Mouse (Mus musculus) midbrain, postnatal 0 days (tissue): ENCODE results near the gene Htr6. TPM values are rescaled to one million over a fixed set of nuclear protein-coding genes. Genes with fewer than 3 reads are reported as not detected.

Source experiments
- ATAC-seq: fragments of 200-750 bp; cut with Nextera tagmentation; 2 replicates; pipeline ENCODE4 v1.8.0; 2017; ENCODE audit warnings: moderate number of reproducible peaks, mild to moderate bottlenecking, moderate TSS enrichment, moderate library complexity; ENCODE audit not compliant: low FRiP score
- DNase-seq: peaks from one replicate; pipeline ENCODE4 v3.0.0-alpha.2; 2015; ENCODE audit warnings: low spot score
- H3K27ac ChIP-seq: fragments of 300-500 bp; sonication (generic); 2 replicates; pipeline ENCODE4 v1.5.1; 2014; ENCODE audit warnings: low read depth, mild to moderate bottlenecking, low read length, mixed read lengths
- H3K27me3 ChIP-seq: fragments of 300-500 bp; sonication (generic); 2 replicates; pipeline ENCODE4 v1.6.1; 2014; ENCODE audit warnings: low read length, control low read depth, mixed read lengths; ENCODE audit not compliant: insufficient read depth
- H3K36me3 ChIP-seq: fragments of 300-500 bp; sonication (generic); 2 replicates; pipeline ENCODE4 v1.6.1; 2014; ENCODE audit warnings: low read length, control low read depth, mixed read lengths; ENCODE audit not compliant: insufficient read depth
- H3K4me1 ChIP-seq: fragments of 300-500 bp; sonication (generic); 2 replicates; pipeline ENCODE4 v1.6.1; 2014; ENCODE audit warnings: mild to moderate bottlenecking, control low read depth, antibody characterized with exemption, low read length, mixed read lengths; ENCODE audit not compliant: insufficient read depth
- H3K4me2 ChIP-seq: fragments of 300-500 bp; sonication (generic); 2 replicates; pipeline ENCODE4 v1.6.1; 2014; ENCODE audit warnings: low read depth, mild to moderate bottlenecking, low read length, mixed read lengths; ENCODE audit not compliant: poor library complexity, severe bottlenecking
- H3K4me3 ChIP-seq: fragments of 300-500 bp; sonication (generic); 2 replicates; pipeline ENCODE4 v1.5.1; 2014; ENCODE audit warnings: low read depth, mild to moderate bottlenecking, low read length, moderate library complexity
- H3K9ac ChIP-seq: fragments of 300-500 bp; sonication (generic); replicated peaks from 2 replicates; pipeline ENCODE4 v1.6.1; 2014; ENCODE audit warnings: mild to moderate bottlenecking, low read length, moderate library complexity, mixed read lengths; ENCODE audit not compliant: poor library complexity, severe bottlenecking
- H3K9me3 ChIP-seq: fragments of 300-500 bp; sonication (generic); 2 replicates; pipeline ENCODE4 v1.6.1; 2016; ENCODE audit warnings: low read length, control low read depth
- CTCF ChIP-seq: IDR thresholded peaks from 2 replicates; pipeline ENCODE4 v1.5.1; 2016; ENCODE audit warnings: antibody characterized with exemption, mild to moderate bottlenecking
- WGBS: fragments of 180-500 bp; shearing (Covaris S2); extraction: QIAGEN DNeasy Blood & Tissue Kit; methylation state at CpG from one replicate; pipeline ENCODE4 v1.1.7; 2014; 5-methylcytosine and 5-hydroxymethylcytosine counted together
- polyA plus RNA-seq: library from polyadenylated mRNA; unstranded; fragments of >200 nt; fragmentation: Nextera tagmentation; extraction: Ambion mirVana; gene quantifications from 2 replicates; pipeline ENCODE4 v1.2.1, GENCODE M21; 2015
- total RNA-seq: library from RNA; depleted of rRNA; stranded (reverse); fragments of >200 nt; gene quantifications from 2 replicates; pipeline ENCODE4 v1.2.3, GENCODE M21; 2014

Gene Htr6
- total and polyA plus RNA-seq, 2 experiments from 2014 or later = 1.0 to 5.9 TPM

DNA sequence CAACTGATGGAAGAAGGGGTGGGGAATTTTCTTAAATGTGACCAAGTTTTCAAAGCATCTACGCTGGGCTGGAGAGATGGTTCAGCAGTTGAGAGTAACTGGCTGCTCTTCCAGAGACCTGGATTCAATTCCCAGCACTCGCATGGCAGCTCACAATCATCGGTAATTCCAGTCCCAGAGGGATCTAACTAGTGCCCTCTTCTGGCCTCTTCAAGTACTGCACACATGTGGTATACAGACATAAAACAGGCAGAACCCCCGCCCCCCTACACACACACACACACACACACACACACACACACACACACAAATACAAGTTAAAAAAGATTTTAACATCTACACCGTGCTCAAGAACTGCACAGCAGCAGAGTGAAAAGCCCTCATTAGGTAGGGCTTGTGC lies 40.4 kb upstream of the Htr6 start:
- ATAC-seq = no peak
- 83% methylated on average over 5 of the region's 5 CpGs for WGBS
- peak; percentile 61 for TF ChIP-seq CTCF

DNA sequence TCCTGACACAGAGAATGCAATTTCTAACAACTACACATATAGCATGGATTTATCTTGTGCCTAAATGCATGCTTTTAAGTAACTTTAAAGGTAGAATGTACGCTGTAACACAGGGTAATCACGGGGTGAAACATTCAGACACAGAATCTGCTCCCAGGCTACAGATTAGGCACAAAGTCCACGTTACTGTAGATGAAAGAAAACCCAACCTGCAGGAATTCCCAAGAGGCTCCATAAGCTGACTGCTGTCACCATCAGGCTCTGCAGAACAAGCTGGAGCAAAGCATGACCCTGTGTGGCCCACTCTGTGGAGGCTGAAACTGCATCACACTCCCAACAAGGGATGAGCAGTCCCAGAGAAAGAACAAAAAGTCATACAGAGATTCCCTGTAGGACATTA lies 37.1 kb upstream of the Htr6 start:
- 59% methylated on average over 3 of the region's 3 CpGs for WGBS
- Histone ChIP-seq H3K4me2 (no peak overlapping the region), H3K9ac (no peak overlapping the region), H3K4me3 (no peak overlapping the region), H3K27me3 (no peaks in the 10 kb centered on the region), H3K4me1 (no peaks in the 10 kb centered on the region; the same call in 1 of the 2 replicates), H3K27ac (no peak overlapping the region), H3K36me3 (no peaks in the 10 kb centered on the region), H3K9me3 (no peaks in the 10 kb centered on the region)
- no peak for ATAC-seq
- DNase-seq = no peak
- TF ChIP-seq CTCF = no peak

More for the DNA sequence above, 40.4 kb upstream of the Htr6 start:
- no peaks in the 10 kb centered on the region for H3K9me3 ChIP-seq
- H3K36me3 ChIP-seq = no peaks in the 10 kb centered on the region
- H3K4me2 ChIP-seq = no peak overlapping the region
- H3K27me3 ChIP-seq = no peaks in the 10 kb centered on the region
- no peak overlapping the region for H3K4me3 ChIP-seq
- DNase-seq = no peak
- no peak overlapping the region for H3K27ac ChIP-seq
- H3K4me1 ChIP-seq = no peaks in the 10 kb centered on the region
- no peak overlapping the region for H3K9ac ChIP-seq

DNA sequence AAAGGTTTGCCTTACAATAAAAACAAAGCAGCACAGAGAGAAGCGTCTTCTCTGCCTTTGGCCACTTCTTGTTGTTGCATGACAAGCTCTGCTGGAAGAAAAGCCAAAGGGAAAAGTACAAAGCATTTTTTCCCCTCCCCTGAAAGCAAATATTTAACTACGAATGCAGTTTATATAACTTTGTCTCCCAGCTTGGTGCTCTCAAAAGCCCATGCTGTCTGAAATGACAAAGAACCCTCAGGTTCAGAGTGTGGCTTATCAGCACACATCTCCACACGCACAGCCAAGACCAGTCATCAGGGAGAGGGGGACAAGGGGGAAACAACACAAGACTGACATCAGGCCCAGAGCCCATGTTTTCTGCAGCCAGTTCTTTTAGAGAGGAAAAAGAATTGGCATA lies 36.1 kb upstream of the Htr6 start:
- WGBS = 39% methylated on average over 3 of the region's 3 CpGs
- TF ChIP-seq CTCF = no peak

DNA sequence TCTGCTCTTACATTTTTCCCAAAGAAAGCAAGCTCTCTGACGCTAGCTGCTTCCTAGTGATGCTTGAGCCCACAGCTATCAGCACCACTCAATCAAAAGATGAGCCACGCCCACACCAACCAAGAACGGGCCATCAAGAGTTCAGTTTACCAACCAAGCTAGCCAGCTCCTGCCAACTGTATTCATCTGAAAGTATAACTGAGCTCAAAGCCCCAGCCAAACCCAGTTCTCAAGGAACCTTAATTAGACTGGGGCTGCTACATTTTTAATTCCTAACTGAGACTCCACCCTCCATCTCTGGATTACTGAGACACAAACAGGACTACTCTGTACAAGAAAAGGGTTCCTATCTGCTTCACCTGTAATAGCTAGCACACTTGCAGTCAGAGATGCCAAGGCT lies 35.5 kb upstream of the Htr6 start:
- Histone ChIP-seq H3K4me2 (no peak overlapping the region), H3K27me3 (no peaks in the 10 kb centered on the region), H3K27ac (no peak overlapping the region), H3K4me1 (no peaks in the 10 kb centered on the region; the same call in 1 of the 2 replicates), H3K4me3 (no peak overlapping the region), H3K9me3 (no peaks in the 10 kb centered on the region), H3K9ac (no peak overlapping the region), H3K36me3 (no peaks in the 10 kb centered on the region)
- no peak for DNase-seq
- WGBS = 73% methylated on average over 3 of the region's 3 CpGs
- no peak for TF ChIP-seq CTCF
- no peak for ATAC-seq

More for the DNA sequence above, 36.1 kb upstream of the Htr6 start:
- ATAC-seq (no peak), DNase-seq (no peak)
- Histone ChIP-seq H3K4me2 (no peak overlapping the region), H3K9ac (no peak overlapping the region), H3K4me1 (no peaks in the 10 kb centered on the region; the same call in 1 of the 2 replicates), H3K9me3 (no peaks in the 10 kb centered on the region), H3K36me3 (no peaks in the 10 kb centered on the region), H3K27ac (0 out of 2 replicates have a peak overlapping the region, but pooled peaks have one; percentile 1), H3K4me3 (no peak overlapping the region), H3K27me3 (no peaks in the 10 kb centered on the region)

DNA sequence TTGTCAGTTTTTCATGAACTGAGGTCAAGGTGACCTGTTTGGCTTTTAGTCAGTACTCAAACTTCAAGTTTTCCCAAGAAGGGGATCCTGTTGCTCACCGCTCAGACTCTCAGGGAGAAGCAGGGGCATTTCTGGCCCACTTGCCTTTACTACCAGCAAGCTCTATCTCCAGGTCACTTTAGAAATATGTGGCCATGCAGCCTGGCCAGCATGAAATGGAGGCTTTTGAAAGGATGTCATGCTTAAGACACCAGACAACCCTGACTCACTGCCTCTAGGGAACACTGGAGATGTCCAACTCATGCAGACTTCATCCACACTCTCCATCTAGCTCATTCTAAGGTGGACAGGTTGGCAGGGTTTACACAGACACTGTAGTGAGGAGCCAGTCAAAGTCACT lies 30.1 kb upstream of the Htr6 start:
- H3K4me3 ChIP-seq = no peak overlapping the region
- TF ChIP-seq CTCF = no peak
- DNase-seq = no peak
- H3K27me3 ChIP-seq = no peaks in the 10 kb centered on the region
- no peak overlapping the region for H3K4me2 ChIP-seq
- H3K27ac ChIP-seq = no peak overlapping the region
- no peak overlapping the region; the same call in 1 of the 2 replicates for H3K9ac ChIP-seq
- 91% methylated on average over 1 of the region's 1 CpGs for WGBS
- H3K36me3 ChIP-seq = peaks cover 29% of the 10 kb centered on the region
- no peaks in the 10 kb centered on the region; the same call in 1 of the 2 replicates for H3K4me1 ChIP-seq
- ATAC-seq = no peak
- no peaks in the 10 kb centered on the region for H3K9me3 ChIP-seq

DNA sequence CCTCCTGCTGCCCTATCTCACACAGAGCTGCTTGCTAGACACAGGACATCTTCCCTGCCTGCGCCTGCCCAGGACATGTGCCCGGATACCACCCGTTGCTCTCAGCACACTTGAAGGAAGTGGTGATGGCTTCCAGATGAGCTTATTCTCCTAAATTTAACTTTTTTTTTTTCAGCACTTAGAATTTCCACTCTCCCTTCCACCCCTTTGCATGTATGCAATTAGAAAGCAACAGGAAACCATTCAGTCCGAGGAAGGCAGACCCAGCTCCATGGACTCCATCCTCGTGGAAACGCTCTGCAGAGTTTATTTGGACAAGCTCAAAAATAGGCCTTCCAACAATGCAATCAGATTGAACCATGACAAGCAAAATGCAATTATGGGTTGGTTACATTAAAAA lies 26.2 kb upstream of the Htr6 start:
- Histone ChIP-seq H3K4me2 (no peak overlapping the region), H3K4me3 (no peak overlapping the region), H3K27ac (no peak overlapping the region), H3K36me3 (peaks cover 29% of the 10 kb centered on the region), H3K27me3 (no peaks in the 10 kb centered on the region), H3K9ac (no peak overlapping the region), H3K9me3 (no peaks in the 10 kb centered on the region), H3K4me1 (no peaks in the 10 kb centered on the region)
- ATAC-seq (no peak), DNase-seq (no peak)
- WGBS = 85% methylated on average over 6 of the region's 6 CpGs
- TF ChIP-seq CTCF = no peak
